Mouse (Mus musculus): ENCODE data around the gene Ino80d. TPM values are rescaled to one million over a fixed set of nuclear protein-coding genes. Genes with fewer than 3 reads are reported as not detected.

The Ino80d gene
- total RNA-seq, 2 experiments from 2014 or later = 24.3 to 32.6 TPM

DNA sequence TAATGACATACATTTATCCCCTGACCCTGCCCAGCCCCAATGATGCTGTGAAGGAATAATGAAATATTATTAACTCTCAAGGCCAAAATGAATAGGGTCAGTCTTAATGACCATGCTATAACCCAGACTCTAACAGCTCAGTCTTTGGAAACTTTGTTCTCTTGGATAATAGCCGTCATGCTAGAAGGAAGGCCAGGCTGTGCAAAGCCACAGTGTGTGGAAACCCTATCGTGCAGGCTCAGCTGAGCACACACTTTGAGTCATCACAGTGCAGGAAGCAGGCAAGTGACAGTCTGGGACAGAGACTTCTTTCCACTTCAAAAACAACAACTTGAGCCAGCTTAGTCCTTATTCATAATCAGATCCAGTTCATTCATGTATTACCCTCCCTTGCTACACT lies 126.9 kb downstream of the Ino80d start:
- no peak for DNase-seq

DNA sequence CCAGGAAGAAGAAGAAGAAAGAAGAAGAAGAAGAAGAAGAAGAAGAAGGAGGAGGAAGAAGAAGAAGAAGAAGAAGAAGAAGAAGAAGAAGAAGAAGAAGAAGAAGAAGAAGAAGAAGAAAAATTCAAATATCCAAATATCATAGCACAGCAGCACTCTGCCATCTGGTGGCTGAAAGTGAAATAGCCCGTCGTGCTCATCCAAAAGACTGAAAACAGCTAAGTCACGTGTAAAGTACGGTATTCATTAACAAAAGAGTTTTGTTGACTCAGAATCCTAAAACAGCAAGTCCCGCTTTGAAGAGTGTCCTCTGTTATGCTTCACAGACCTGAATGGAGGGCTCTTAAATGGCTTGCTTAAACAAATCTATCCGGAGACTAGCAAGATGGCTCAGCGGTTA lies 128.2 kb downstream of the Ino80d start:
- DNase-seq = peak; percentile 74

DNA sequence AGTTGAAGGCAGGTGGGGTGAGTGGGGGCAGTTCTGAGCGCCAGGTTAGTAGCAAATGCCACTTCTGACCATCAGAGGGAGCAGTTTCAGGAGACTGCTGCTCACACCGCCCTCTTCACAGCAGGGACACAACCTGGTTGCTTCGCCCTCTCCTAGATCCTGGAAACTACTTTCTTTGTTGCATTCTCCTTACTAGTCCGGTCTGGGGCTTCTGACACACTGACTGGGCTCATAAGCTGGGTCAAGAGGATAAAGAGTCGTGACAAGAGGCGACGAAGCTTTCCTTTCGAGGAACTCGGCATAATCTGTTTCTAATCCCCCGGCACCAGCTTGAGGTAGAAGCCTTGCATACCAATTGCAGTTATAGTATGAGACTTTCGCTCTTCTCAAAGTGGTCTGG lies 129.9 kb downstream of the Ino80d start:
- DNase-seq = peak; percentile 78

DNA sequence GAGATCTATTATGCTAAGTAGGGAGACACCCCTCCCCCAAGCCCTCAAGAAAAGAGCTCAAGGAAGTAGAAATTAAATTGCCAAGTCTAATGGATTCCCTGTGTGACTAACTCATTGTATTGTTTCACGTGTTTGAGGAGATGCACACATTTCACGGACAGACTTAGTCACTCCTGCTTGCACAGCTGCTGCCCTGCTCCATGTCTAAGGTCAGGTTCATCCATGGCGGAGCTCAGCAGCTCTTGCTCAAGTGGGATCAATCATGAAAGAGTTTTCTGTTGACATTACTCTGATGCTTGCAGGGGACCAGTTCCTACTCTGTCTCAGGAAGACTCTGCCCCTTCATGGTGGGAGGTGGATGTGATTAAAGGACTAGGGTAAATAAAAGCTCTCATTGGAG lies 137.7 kb downstream of the Ino80d start:
- DNase-seq = no peak

DNA sequence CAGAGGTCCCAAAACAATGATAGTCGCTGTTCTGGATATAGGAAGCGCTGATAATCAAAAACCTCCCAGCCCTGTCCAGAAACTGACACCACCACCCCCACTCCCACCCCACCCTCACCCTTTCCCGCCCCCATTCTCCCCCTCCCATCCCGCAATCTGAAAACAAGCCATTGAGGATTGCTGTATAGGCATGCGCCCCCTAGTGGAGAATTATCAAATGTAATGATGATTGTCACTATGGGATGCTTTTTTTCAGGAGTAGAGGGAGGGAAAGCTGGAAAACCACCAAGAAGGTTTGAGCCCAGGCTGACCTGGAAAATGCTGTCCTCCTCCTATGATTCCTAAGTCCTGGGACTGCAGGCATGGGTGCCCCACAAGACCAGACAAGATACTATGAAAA lies 147.6 kb downstream of the Ino80d start:
- DNase-seq = peak; percentile 22

DNA sequence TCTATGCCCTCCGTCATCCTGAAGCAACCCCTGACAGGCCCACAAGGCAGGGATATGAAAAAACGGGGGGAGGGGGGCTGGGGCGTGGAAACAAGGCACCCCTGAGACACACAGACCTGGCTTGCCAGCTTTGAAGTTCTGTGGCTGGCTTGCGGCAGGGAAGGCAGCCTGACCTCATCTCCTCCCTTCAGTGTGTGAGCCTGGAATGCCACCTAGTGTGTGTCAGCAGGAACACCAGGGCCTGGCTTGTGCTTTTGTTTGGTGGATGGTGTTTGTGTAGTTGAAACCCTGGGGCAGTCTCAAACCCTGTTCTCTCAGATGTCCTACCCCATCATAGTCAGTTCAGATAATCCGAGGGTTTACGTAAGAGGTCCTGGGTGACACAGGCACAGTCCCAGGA lies 150.2 kb downstream of the Ino80d start:
- DNase-seq = peak; percentile 76

DNA sequence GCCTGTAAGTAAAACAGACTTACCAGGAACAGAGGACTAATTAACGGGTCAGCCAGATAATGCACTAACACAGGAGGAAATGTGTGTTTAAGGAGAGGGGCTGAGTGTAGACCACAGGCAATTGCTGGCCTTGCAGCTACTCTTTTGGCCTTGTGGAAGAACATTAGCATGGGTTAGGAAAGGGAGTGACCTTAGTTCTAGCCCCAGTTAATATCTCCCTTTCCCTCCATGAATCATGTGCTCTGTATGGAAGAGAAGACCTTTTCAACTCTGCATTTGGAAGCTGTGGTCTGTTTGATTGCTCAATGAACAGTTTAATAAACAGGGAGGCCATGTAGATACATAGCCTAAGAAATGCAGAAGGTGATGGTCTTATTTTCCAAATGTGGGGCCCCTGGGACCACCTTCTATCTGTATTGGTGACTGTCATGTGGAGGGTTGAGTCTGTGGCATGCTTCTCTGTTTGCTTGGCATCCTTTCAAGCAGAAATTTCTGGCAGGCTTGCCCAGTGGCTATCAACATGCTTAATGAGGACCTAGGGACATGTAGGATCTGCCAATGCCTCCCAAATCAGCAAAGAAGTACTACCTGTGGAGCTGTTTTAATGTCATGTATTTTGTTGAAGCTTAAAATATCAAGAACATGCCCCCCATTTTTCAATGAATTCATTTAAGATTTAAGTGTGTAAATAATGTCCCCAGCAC lies 157.4 kb downstream of the Ino80d start:
- DNase-seq = peak; percentile 8

DNA sequence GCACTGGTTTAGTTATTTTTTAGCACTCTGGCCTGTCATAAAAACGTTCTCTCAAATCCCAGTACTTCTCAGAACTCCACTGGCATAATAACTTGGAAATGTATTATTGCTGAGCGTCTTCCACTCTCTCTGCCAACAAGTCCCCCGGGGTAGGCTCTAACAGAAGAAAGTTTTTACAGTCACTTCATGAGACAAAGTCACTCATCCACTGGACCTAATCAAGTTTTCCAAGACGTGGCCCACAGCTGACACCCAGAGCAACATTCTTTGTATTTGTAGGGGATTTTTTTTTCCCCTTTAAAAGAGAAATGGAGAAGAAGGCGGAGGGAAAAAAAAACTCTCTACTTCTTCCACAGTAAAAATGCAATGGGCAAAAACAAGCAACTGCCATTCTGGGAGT lies 157.9 kb downstream of the Ino80d start:
- DNase-seq = no peak

DNA sequence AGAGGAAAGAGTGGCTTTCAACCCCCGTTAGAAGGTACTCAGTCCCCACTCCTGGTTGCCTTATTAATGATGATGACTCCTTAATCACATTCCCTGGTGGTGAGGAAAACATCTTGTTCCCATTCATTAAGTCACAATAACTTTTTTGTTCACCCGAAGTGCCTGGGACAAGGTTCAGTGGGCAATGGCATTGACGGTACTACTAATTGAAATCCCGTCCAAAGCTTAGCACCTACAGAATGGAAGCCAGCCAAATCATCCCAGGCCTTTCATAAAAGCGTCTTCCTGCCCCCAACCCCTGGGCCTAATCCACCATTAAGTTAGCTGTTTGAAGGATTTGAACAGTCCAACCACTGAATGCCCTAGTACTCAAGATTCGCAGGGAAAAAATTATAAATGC lies 159.1 kb downstream of the Ino80d start:
- DNase-seq = no peak

DNA sequence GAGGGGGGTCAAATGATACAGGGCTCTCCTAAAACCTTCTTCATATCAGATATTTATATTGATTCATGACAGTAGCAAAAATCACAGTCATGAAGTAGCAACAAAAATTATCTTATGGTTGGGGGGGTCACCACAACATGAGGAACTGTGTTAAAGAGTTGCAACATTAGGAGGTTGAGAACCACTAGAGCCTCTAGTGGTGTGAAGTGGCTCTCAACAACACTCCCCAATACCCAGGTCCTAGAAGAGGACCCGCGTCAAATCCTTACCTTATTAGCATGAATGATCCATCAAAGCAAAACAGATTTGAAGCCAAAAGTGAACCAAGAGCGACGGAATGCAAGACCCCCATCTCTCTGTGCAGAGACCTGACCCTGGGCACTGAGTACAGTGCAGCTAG lies 161.4 kb downstream of the Ino80d start:
- no peak for DNase-seq

DNA sequence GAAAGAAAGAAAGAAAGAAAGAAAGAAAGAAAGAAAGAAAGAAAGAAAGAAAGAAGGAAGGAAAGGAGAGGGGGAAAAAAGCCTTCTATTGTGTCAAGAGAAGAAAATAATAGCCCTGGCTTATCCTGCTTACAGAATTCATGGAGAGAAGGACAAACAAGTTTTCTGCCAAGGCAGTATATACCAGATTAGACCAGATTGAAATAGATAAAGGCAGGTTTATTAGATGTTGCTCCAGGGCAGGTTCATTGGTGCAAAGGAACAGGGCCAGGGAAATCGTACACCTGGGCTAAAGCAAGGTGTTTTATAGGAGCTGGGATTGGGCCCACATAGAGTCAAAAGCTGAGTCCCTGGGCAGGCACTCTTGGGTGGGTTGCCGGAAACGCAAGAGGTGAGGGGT lies 162.1 kb downstream of the Ino80d start:
- DNase-seq = no peak

DNA sequence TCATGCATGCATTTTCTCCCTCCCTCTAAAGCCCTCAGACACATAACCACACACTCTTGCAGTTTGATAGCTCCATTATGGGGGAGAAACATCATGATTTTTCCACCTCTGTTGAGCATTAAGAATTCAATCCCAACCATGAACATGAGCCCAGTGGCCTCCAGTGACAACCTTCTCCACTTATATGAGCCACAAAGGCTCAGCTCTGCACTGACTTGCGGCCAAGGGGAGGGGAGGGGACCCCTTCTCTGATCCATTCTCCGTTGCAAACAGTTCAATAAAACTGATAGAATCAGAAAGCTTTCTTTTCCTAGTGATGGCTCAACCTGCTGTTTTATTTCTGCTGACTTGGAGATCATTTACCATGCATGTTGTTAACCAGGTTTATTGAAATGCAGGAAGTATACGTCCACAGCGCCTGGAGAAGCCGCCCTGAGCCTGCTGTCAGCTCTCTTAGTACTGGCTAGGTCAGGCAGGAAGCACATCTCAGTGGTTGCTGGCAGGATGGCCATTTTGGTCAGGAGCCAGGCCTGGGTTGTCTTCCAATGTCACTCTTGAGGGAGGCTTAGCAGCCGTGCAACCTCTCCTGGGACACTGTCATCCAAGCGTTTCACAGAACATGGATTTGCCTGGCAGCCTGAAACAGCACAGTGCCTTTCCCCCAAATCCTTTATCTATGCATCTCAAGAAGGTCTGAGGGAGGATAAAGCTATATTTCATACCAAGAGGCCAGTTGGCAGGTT lies 163.2 kb downstream of the Ino80d start:
- peak; percentile 58 for DNase-seq

DNA sequence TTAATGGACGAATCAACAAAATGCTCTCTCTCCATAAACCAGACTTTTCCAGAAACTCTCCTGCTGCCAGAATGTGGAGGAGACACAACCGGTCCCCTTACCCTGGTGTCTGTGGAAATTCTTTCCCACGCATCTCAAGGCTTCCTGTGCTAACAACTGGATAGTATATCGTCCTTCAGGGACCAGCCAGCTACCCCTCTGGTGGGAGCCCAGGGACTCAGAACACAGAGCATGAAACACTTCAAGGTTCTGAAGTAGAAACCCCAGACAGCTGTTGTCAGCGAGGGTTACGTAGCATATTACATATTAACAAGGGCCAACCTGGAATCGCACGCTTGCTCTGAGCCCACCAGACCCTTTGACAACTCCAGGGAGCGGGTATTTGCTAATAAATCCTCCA lies 163.9 kb downstream of the Ino80d start:
- no peak for DNase-seq

DNA sequence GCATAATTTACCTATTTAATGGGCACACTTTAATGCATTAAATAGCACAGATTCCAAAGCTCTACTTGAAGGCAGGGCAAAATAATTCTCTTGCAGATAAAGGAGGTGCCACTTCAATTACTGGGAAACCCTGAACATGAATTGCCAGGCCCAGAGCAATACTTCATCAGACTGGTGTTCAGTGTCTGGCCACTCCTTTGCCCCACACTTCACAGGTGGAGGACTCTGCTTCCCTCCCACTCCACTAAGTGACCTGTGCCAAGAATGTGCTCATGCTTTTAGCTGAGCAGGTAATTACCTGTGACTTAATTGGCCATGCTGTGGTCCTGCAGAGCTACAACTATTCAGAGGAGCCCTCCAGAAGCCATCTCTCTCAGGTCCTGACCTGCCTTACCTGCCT lies 166.7 kb downstream of the Ino80d start:
- DNase-seq = no peak

DNA sequence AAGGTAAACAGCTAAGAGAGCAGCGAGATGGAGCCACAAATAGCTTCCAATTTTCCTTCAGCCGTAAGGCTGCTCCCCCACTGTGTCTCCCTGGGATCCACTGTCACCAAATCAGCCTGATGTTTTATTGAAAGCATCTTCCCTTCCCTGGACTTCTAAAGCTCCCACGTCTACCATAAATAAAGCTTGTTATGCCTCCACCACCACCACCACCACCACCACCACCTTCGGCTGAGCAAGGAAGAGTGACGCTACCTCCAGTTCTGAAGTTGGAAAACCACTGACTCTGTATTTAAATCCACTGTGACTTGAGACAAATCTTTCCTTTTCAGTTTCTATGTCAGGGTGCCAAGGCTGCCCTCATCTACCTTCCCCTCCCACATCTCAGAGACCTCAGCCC lies 167.5 kb downstream of the Ino80d start:
- DNase-seq = no peak

DNA sequence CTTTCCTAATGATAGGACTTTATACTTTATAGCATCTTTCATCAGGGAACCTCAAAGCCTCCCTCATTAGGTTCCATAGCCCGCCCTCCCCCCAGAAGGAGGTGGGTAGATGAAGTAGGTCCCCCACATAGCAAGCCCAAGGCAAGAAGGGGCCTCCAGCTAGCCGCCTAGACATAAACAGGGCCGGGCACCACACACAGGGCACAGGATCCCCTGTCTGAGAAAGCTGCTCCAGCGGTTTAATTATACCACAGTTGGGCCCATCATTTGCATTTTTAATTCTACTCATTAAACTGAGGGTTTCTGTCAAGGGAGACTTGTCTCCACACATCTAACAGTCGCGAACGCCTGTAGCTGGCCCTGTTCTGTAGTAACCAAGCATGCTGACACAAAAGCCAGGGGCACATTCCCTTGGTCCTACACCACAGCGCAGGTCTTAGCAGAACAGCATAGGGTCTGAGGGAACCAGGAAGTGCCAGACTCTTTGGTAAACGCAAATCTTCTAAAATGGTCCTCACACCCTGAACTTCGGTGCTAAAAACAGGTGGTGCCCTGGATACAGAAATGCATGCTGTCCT lies 179.6 kb downstream of the Ino80d start:
- DNase-seq = no peak

DNA sequence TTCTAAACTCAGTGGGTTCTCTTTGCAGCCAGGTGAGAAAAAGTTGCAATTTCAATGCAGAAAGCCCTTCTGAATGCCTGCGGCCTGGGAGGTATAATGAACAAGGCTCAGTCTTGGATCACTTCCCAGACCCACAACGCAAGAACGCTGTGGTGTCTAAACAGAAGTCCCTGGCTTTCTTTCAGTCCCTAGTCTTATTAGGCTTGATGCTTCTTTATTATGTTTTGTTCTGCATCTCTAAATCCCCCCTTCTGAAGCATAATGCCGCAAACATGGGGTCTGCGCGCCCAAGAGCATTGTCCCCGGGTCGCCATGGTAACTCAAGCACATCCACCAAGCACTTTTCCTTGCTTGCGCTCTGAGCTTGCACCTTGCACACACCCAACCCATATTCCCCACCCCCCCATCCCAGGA lies 180.4 kb downstream of the Ino80d start:
- peak; percentile 29 for DNase-seq

DNA sequence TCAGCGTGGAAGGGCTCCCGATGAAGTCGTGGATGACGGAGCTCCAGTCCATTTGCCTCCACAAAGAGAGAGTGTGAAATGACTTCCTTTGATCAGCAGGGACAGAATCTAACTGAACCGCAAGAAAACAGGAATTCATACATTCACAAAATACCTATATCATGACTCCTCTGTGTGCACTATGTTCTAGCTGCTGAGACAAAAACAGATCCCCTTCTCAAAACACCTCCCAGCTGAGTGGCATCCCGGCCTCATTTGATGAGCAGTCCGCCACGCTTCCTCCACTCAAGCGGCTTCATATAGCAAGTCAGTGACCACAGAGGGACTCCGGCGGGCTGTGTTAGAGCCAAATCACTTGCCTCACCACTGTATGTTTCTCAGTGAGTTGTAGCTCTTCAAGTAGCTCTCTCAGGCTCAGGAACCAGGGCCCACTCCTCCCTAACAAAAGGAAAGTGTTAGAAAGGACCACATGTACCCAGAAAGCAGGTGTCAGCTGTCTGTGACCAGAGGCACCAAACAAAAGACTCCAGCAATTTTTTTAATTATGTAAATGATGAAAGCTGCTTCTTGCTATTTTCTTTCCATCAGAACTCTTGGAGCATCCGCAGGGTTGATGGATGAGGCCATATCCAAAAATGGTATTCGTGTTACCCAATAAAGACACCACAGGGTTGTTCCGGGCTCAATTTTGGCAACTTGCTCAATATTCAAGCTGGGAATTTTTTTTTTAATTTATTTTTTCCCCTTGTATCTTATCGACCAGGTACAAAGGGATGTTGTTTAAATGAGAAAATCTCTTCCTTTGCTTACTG lies 181.0 kb downstream of the Ino80d start:
- DNase-seq = no peak

DNA sequence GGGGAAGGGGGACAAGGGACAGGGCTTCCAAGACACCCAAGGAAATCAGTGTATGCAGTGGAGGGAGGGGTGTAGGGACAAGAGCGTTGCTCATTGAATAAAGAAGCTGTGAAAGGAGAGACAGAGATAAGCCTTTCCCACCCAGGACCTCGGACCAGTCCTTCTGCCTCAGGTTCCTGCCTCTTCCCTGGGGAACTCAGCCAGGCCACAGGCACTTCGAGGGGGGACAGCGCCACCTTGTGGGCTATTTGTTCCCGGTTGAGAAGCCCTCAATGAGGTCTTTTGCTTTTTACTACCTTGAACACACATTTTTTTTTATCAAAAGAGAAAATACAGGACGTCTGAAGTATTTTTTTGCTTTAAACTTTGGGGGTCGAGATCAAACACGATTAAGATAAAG lies 185.0 kb downstream of the Ino80d start:
- peak; percentile 93 for DNase-seq

DNA sequence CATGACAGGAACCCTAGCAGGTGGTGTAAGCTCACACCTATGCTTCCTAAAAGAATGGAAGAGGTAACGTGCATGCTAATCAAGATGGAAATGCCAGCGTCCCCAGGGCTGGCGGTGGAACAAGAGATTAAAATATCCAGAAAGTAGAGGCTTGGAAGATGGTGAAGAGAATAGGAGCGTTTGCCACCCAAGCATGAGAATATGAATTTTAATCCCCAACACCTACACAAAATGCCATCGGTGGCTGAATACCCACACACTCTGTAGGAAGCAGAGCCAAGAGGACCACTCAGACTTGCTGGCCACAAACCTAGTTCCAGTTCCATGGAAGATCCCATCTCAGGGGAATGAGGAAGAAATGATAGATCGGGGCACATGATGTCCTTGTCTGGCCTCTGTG lies 195.2 kb downstream of the Ino80d start:
- DNase-seq = no peak

DNA sequence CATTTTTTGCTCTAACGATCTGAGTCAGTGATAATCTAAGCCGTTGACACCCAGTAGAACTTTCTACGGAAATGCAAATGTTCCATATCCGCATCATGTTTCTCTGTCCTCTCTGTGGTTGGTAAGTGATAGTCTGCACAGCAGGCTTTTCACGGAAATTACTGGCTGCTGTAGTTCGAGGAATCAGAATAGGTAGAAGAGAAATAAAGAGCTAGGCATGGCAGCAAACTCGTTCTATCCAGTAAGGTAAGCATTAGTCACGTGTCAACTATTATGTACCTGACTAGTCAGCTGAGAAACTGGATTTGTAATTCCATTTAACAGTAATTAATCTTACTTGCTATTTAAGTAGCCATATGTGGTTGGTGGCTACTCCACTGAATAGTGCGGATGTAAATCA lies 197.9 kb downstream of the Ino80d start:
- DNase-seq = no peak

DNA sequence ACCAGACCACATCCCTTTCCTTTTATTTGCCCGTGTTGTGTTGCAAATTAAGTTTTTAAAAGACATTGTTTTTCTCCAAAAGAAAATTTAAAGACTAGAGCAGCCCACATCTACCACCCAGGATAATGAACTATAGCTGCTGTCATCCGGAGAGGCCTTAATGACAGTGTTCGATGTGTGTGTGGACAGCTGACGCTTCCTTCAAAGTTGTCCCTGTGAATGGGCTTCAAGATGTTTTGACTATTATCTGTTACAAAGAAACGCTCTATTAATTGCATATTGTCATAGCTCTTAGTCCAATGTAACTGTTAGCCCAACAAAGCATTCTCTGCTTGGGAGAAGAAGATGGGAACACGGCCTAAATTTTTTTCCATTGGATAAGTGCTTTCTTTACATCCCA lies 200.0 kb downstream of the Ino80d start:
- no peak for DNase-seq

DNA sequence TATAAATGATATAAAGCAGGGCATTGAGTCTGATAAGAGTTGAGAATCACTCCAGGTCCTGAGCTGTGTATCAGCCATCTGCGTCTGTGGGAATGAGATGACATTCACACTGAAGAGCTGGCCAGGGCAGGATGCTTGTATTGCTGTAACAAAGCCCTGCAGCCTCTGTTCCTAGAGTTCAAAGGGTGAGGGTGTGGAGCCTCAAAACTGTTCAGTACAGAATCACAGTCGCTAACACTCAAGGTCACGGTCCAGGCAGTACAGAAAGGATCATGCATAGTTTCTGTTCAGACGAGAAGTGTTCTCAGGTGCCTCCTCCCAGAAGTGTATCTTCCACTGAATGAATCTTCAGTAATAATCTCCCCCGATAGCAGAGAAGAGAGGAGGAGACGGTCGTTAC lies 203.0 kb downstream of the Ino80d start:
- no peak for DNase-seq

All from adrenal gland, postnatal 10 days (tissue).